Mouse (Mus musculus) spleen, adult 2 months (tissue): ENCODE data around the gene 1700125H20Rik.

Source experiments
- CTCF ChIP-seq: fragments of 200-500 bp; IDR thresholded peaks from 2 replicates; pipeline ENCODE4 v1.5.1; 2011; ENCODE audit warnings: mild to moderate bottlenecking, inconsistent platforms; ENCODE audit not compliant: insufficient read depth, insufficient read length, insufficient replicate concordance; ENCODE audit errors: extremely low read depth
- POLR2A ChIP-seq: fragments of 200-500 bp; IDR thresholded peaks from 2 replicates; pipeline ENCODE4 v1.6.1; 2011; ENCODE audit warnings: low read depth, low read length, inconsistent platforms

DNA sequence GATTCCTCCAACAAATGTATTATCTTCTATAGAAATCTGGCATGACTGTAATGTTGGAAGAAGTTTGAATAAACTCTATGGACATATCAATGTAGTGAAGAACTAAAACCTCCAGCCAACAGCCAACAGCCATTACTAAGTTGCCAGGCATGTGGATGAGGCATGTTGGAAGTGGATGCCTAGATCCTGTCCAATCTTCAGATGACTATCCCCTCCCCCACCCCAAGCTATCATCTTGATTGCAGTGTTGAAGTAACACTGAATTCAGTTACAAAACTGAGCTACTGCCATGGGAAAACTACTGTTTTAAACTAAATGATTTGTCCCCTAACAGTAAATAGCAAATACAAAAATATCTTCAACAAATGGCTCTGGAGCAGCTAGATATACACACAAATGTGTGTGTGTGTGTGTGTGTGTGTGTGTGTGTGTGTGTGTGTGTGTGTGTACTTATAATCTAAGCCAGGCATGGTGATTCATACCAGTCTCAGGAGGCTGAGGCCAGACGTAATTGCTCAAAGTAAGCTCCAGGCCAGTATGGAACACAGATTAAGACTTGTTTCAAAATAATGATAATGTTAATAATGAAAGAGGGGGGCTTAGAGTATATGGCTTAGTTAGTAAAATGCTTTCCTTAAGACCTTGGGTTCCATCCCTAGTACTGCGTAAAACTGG lies 17.8 kb upstream of the 1700125H20Rik start:
- no peak for TF ChIP-seq CTCF
- no peak for TF ChIP-seq POLR2A
